Mouse (Mus musculus) layer of hippocampus, adult 9-11 months (tissue): ENCODE results near the gene Rhov.
A peak's percentile ranks its signal among the peaks of the same experiment; 100 is the strongest.

Experiments
- DNase-seq: peaks from one replicate; pipeline ENCODE4 v3.0.0; 2022

Rhov gene

DNA sequence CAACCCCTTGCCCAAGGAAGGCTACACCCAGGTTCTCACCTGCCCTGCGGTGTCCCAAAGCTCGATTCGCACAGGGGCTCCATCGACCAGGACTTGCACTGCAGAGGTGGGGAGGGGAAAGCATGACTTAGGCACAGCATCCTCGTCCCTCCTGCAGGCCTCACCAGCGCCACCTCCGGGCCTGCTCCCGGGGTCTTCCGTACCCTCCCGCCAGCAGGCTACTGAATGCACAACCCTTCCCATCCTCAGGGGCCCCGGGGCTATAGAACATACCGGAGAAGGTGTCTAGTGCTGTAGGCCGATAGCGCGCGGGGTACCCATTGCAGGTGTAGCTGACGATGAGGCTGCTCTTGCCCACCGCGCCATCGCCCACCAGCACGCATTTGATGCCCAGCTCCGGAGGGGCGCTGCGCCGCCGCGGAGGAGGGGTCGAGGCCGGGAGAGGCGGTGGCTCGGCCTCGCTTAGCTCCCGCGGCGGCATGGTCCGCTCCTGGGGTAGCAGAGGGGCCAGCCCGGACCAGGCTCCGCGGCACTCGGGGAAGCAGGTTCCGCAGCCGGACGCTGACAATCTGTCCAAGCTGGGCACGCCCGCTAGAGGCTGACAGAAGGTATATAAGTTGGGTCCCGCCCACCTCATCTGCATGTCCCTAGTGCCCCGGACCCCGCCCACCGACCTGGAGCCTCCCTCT, at the start of gene Rhov:
TSS of gene Rhov (minus strand) at position 630 of the 689 bp plus-strand sequence.
- DNase-seq: peak; percentile 57

DNA sequence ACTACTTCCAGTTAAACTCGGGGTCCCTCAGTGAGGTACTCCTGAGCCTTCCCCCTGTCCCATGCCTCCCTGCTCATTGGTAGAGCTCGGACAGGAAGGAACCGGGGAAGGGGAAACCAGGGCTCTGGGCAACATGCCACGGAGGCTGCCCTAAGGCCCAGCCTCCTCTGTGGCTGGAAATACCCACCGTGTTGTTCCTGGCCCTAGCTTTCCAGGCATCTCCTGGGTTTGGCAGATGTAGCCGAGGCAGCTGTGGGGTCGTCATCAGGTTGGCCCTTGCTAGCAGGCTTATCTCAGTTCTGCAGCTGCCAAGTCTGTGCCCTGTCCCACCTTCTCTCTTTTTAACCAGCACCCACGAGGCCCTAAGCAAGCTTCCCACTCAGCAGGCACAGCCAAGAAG, 49.5 kb upstream of the Rhov start:
- DNase-seq: no peak

DNA sequence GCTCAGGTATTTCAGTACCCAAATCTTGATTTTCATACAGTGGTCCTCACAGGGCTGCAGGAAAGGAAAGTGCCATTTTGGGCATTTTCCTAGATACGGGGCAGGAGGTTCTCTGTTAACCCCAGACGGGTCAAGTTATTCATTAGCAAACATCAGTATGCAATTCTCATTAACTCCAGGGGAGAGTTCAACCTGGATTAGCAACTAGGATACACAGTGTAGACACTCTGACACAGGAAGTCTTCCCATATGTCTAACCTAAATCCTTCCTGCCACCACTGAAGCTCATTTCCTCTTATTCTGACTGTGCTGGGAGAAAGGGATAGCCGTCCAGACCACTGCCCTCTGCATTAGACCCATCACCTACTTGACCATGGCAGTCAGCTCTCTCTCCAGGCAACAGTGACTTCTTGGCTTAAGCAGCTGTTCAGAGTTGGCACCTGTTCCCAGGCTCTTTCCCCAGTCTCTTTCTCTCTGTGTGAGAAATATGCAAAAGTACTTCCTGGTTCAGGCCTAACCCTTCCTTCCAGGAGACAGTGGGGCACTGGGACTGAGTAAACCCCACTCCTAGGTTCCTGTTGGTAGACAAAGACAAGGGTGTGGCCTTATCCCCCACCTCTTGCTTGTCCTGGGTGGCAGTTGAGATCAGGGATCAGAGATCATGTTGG, 47.1 kb upstream of the Rhov start:
- no peak for DNase-seq

DNA sequence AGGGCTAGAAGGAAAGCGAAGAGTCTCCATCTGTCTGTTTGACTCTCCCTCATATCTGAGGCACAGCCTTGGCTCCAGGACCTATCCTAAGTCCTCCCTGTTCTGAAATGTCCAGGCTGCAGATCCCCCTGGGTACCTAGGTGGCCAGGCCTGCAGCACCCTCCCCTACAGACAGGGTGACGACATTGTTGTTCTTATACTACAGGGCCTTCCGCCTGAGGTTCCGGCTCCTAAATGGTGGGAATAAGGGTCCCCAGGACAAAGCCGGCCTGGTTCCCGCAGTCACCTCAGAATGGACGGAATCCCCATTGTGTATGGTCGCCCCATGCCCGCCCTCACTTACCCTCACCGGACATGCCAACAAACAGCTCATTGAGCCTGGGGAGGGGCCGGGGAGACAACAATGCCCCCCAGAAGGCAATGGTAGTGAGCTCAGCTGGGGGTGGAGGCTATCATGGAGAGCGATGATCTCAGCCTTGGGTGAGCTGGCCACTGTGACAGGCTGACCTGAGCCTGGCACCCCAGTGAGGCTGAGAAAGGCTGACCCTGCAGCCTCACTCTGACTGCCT, 43.8 kb upstream of the Rhov start:
- DNase-seq: peak; percentile 48

DNA sequence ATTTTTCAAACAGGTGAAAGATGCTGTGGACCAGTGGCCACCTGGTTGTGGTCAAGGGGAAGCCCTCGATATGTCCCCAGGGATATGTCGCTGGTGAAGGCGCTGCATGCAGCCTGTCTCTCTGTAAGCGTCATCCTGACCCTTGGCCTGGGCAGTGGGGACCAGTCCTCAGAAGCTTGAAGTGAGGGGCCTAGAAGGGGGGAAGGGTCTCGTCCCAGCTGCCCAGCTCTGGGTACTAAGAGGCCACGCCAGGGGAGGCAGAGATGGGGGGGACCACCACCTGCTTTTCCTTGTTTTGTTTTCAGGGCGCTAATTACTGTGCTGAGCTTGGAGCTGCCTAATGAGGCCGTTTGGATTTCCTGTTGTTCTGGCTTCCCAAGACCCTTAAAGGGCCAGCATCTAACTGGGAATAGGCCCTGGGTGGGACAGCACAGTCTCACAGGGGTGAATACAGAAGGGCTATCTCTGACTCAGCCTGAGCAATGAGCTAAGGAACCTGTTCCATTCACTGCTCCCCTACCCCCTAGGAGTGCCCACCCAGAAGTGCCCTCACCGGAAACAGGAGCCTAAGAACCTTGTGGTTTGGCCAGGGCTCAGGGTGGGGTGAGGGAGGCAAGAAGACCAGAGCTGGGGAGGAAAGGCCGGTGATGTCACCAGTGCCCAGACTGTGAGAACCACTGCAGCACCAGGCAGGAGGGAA, 42.9 kb upstream of the Rhov start:
- DNase-seq: no peak

DNA sequence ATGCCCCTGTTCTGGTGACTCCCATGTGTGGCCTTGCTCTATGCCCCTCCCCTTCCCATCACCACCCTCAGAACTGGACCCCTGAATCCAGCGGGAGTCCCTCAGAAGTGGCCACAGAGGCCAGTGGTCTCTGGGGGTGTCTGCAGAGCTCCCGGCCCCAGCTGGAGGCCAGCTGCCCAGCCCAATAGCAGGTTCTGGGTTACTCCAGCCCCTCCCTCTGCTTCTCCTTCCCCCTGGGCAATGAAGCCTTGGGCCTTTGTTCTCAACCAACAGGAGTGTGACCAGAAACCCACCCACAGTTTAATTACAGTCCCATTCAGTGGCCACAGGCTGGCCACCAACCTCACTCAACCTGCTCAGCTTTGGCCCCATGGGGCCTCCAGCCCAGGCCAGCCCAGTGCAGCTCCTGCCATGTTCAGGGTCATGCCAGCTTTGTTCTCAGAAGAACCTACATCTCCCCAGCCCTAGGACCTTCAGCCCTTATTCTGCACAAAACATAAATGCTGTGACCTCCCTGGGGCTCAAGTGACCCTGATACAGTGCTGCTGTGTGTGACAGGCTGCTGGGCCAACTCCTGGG, 41.4 kb upstream of the Rhov start:
- DNase-seq: no peak

DNA sequence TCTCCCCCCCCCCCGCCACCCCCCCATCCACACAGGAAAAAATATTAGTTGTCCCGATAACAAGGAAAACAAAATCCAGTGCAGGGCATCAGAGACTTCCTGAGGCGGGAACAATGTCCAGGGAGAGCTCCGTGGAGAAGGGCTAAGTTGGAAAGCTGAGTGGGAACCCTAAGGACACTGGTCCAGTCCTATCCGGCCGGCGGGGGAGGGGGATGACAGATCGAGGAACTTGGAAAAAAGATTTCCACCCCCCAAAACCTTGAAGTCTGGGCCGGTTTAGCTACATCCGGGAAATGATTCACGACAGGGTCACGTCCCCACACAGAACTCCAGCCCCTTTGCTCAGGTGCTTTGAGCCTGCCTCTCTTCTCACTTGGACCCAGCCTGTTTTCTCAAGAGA, 40.5 kb upstream of the Rhov start:
- no peak for DNase-seq

DNA sequence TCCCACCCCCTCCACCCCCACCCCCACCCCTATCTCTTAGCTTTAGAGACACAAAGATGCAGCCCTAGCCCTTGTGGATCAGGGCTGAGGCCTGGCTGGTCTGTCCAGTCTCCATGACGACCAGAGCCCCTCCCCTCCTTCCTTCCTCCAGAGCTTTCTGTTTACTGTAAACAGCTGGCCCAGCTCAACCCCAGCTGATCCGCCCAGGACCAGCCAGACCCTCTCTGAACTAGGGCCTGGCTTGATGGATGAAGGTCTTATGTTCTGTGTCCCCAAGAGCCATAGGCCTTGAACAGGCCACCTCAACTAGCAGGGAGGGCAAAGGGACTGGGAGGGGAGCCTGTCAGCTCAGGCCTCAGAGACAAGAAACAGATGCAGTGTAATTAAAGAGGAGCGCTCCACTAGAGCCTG, 33.7 kb upstream of the Rhov start:
- DNase-seq: no peak

DNA sequence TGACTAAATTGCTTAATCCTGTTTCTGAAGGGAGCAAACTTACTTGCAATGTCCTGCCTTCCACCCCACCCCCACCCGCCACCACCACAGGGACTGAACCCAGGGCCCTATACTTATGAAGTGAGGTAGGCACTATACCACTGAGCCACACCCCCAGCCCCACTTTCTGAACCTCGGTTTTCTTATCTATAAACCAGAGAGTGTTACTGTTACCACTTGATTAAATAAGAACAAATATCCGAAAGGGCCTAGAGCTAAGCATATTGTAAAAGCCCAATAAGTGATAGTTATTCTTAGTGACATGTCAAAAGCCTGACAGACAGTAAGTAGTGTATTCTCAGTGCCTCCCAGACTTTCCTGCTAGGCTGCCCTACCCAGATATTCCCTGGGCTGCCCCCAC, 33.3 kb upstream of the Rhov start:
- DNase-seq: no peak

DNA sequence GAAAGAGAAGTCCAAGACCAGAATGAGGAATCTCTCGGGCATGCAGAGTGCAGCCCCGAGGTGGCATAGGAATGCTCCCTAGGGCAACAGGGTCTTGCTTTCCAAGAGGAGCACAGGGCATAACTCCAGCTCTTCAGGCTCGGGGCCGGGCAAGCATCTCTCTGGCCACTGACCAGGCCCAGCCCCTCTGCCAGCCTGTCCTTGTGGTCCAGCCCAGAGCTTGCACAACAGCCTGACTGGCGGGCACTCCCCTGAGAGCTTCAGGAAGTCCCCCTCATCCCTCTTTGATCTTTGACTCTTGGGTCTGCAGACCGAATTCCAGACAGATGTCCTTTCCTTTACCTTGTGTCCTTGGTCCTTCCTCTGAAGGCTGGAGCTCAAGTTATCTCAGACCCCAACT, 31.8 kb upstream of the Rhov start:
- DNase-seq: no peak

DNA sequence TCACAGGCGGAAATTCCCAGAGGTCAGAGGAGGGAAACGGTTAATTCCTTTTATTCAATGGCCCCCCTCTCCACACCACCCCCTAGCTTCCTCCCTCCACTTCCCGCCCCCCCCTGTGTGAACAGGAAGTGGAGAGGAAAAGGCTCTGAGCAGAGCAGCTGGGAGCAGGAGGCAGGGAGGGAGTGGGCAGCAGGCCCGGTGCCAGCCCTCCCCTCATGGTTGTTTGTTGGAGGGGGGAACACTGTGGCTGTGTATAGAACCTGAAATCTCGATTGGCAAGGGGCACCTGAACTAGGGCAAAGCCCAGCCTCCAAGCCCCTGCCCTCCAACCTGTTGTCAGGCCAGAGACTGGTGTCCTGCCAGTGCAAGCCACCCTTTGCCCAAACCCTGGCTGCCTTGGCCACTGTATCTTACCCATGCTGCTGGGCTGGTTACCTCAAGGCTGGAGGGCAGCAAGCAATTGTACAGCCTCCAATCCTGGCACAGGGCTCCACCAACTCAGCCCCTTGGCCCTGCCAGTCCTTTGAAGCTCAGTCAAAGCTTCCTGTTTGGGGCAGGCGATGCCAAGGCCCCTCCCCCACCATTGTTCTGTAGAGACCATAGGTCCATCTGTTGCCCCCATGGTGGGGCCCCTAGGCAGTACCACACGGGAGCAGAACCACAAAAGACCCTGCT, 29.9 kb upstream of the Rhov start:
- no peak for DNase-seq

DNA sequence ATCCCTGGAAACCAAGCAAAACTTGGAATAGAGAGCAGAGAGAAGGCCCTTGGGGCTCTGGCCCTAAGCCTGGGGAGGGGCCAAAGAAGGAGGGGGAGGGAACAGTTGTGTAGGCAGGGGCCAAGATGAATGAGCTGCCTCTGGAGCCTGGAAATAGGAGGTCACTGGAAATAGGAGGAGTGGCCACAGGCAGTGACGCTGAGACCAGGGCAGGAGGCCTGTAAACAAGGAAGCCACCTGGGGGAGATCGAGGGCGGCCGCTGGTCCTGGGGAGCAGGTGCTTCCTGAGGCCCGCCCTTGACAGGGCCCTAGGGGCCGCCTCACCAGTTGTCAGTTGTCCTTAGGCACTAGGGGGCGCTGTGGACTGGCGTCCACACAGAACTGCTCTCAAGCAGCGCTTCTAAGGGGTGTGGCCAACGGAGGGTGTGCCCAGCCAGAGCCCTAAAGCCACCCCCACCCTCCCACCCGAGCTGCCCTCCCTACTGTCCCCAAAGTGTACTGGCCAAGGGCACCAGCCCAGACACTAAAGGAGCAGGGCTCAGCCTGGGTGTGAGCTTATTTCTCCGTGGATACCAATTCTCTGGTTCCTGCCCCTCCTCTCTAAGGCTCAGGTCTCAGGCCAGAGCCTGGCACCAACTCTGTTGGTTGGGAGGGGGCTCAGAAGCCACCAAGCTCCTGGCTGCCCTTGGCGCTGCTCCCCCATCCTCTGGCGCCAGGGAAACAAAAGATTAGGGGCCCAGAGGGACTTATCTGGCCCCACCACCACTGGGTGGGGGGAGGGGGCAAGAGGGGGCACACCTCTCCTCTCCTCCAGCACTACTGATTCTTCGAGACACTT, 29.1 kb upstream of the Rhov start:
- DNase-seq: peak; percentile 56

DNA sequence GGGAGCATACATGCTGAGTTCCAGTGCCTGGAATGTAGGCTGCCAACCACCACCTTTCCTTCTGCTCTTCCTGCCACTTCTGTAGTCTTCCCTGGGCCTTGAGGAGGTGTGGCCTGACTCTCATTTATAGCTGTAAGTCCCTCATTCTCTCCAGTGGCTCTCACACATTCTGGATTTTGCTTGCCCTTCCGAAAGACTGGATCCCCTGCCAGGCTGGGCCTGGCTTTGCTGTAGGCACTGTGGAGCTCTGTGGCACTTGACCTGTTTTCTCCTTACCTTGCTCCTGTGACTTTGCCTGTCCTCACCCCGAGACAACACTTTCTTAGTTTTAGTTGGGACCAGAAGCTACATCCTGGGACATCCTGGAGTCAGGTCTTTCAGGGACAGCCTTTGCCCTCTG, 27.8 kb upstream of the Rhov start:
- DNase-seq: no peak

DNA sequence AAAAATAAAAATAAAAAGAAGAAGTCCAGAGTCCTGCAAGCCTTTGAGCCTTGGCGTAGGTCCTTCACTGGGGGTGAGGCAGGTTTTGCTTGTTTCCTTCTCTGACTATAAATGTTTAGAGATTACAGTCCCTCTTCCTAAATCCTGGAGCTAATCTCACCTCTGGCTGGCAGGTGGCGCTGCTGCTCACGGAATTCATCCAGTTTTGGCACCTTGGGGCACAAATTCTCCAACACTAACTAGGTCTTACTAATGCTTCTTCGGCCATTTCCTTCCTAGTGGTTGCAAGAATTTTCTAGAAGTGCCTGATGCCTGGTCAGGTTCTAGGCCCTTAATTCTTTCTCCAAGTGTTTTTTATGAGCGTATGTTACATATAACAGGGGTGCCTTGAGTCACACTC, 27.3 kb upstream of the Rhov start:
- DNase-seq: no peak

DNA sequence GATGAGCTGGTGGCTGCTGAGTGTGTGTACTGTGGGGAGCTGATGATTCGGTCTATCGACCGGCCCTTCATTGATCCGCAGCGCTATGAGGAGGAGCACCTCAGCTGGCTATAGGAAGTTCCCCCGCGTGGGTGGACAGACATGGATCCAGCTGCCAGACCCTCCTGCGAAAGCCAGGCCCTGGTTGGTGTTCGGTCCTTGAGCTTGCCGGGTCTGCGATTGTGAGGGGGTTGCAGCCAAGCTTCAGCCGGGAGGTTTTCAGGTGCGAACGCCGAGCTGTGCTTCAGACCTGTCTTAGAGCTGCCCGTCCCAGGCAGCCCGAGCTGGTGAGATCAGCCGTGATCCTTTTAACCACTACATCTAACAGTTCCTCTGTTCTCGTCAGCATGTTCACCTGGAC, 26.4 kb upstream of the Rhov start:
- no peak for DNase-seq

DNA sequence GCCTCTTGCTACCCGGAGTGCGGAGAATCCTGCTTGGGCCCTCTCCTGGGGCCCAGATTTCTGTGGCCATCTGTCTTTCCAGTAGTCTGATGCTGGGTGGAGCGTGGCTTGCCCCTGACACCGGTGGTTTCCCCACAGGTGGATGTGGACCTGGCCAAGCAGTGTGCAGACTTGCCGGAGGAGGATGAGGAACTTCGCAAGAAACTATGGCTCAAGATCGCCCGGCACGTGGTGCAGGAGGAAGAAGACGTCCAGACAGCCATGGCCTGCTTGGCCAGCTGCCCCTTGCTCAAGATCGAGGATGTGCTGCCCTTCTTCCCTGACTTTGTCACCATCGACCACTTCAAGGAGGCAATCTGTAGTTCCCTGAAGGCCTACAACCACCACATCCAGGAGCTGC, 25.7 kb upstream of the Rhov start:
- no peak for DNase-seq

DNA sequence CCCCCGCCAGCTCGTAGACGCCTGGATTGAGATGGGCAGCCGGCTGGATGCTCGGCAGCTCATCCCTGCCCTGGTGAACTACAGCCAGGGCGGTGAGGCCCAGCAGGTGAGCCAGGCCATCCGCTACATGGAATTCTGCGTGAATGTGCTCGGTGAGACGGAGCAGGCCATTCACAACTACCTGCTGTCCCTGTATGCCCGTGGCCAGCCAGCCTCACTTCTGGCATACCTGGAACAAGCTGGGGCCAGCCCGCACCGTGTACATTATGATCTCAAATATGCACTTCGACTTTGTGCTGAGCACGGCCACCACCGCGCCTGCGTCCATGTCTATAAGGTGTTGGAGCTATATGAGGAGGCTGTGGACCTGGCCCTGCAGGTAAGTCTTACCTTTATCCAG, 23.3 kb upstream of the Rhov start:
- DNase-seq: no peak

DNA sequence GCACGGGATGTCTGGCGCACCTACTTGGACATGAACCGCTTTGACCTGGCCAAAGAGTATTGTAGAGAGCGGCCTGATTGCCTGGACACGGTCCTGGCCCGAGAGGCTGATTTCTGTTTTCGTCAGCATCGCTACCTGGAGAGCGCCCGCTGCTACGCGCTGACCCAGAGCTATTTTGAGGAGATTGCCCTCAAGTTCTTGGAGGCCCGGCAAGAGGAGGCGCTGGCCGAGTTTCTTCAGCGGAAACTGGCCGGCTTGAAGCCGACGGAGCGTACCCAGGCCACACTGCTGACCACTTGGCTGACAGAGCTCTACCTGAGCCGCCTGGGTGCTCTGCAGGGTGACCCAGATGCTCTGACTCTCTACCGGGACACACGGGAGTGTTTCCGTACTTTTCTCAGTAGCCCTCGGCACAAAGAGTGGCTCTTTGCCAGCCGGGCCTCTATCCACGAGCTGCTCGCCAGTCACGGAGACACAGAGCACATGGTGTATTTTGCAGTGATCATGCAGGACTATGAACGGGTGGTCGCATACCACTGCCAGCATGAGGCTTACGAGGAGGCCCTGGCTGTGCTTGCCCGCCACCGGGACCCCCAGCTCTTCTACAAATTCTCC, 22.8 kb upstream of the Rhov start:
- no peak for DNase-seq

DNA sequence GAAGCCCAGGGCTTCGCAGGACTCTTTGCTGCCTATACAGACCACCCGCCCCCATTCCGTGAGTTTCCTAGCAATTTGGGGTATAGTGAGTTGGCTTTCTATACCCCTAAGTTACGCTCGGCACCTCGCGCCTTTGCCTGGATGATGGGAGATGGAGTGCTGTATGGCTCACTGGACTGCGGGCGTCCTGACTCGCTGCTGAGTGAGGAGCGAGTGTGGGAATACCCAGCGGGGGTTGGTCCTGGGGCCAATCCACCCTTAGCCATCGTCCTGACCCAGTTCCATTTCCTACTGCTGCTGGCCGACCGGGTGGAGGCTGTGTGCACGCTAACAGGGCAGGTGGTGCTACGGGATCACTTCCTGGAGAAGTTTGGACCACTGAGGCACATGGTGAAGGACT, 22.2 kb upstream of the Rhov start:
- no peak for DNase-seq

DNA sequence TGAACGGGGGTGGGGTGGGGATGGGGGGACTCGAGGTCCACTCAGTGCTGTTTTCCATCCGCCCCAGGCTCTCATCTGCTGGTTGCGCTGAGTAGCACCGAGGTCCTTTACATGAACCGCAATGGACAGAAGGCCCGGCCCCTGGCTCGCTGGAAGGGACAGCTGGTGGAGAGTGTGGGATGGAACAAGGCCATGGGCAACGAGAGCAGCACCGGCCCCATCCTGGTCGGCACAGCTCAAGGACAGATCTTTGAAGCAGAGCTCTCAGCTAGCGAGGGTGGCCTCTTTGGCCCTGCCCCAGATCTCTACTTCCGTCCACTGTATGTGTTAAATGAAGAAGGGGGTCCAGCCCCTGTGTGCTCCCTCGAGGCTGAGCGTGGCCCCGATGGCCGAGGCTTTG, 21.8 kb upstream of the Rhov start:
- no peak for DNase-seq

DNA sequence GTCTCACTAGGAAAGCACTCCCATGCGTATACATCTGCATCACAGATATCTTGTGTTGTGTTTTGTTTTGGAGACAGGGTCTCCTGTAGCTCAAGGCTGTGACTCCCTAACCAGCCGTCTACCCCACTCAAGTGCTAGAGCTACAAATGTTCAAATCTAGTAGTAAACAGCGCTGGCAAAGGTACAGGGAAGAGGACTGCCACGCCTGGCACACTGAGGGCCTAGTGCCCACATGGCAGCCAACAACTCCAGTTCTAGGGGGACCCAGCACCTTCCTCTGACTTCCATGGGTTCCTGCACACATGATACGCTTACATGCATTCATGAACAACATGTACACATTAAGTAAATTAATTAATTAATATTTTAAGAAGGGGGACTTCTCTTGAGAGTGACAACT, 21.2 kb upstream of the Rhov start:
- DNase-seq: no peak

DNA sequence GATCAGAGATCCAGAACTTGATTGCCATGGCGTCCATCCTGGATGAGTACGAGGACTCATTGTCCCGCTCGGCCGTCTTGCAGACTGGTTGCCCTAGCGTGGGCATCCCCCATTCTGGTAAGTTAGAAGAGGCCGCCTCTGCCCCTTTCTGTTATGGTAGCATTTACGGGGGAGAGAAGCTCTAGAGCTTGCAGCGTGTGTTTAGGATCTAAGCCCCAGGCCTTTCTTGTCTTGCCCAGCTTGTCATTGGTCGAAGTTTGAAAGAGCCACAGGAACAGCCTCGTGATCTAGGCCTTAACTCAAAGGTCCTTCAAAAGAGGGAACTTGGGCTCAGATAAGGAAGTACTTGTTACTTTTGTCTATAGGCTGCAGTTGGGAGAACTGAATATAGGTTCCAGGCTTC, 17.9 kb upstream of the Rhov start:
- peak; percentile 55 for DNase-seq
